Mouse (Mus musculus) testis, adult 2 months (tissue): ENCODE results near the gene 1700016H13Rik.

Experiments
- CTCF ChIP-seq: fragments of 200-500 bp; IDR thresholded peaks from 2 replicates; pipeline ENCODE4 v1.5.1; 2012; ENCODE audit warnings: low read depth, mild to moderate bottlenecking, inconsistent platforms, low read length, moderate library complexity; ENCODE audit not compliant: control insufficient read depth, insufficient read depth, insufficient replicate concordance
- POLR2A ChIP-seq: fragments of 200-500 bp; IDR thresholded peaks from 2 replicates; pipeline ENCODE4 v1.6.1; 2012; ENCODE audit warnings: low read depth, mild to moderate bottlenecking, inconsistent platforms, low read length, moderate library complexity; ENCODE audit not compliant: control insufficient read depth

- TF ChIP-seq CTCF (no peak), POLR2A (no peak)
Measured at GRCm38 (mm10) chr5:103705331-103705730, 49.5 kb upstream of the 1700016H13Rik start.
